Mouse (Mus musculus) lung, adult 2 months (tissue): ENCODE results near the gene Nudt1.

Experiments
- CTCF ChIP-seq: fragments of 200-500 bp; IDR thresholded peaks from 2 replicates; pipeline ENCODE4 v1.5.1; 2011; ENCODE audit warnings: mild to moderate bottlenecking, low read length, control low read depth; ENCODE audit not compliant: insufficient read depth
- POLR2A ChIP-seq: fragments of 200-500 bp; IDR thresholded peaks from 2 replicates; pipeline ENCODE4 v1.6.1; 2011; ENCODE audit warnings: low read depth, mild to moderate bottlenecking, control low read depth, low read length, borderline replicate concordance; ENCODE audit errors: extremely low read depth

GRCm38 (mm10) chr5:140384462-140384861 lies 63.0 kb downstream of the Nudt1 start:
- TF ChIP-seq POLR2A (no peak), CTCF (no peak)
